Mouse (Mus musculus) forebrain, embryonic 13.5 days (tissue): ENCODE results near the gene Mturn. TPM values are rescaled to one million over a fixed set of nuclear protein-coding genes. Genes with fewer than 3 reads are reported as not detected.

Experiments used
- ATAC-seq: fragments of 200-750 bp; cut with Nextera tagmentation; 2 replicates; pipeline ENCODE4 v1.8.0; 2017
- H3K27ac ChIP-seq: fragments of 300-500 bp; sonication (generic); 2 replicates; pipeline ENCODE4 v1.5.1; 2015; ENCODE audit warnings: inconsistent platforms, mild to moderate bottlenecking, moderate library complexity
- H3K27me3 ChIP-seq: fragments of 300-500 bp; sonication (generic); 2 replicates; pipeline ENCODE4 v1.6.1; 2015; ENCODE audit warnings: mild to moderate bottlenecking, inconsistent platforms
- H3K36me3 ChIP-seq: fragments of 300-500 bp; sonication (generic); 2 replicates; pipeline ENCODE4 v1.6.1; 2015; ENCODE audit warnings: mild to moderate bottlenecking, inconsistent platforms; ENCODE audit not compliant: poor library complexity, severe bottlenecking
- H3K4me1 ChIP-seq: fragments of 300-500 bp; sonication (generic); 2 replicates; pipeline ENCODE4 v1.6.1; 2015; ENCODE audit warnings: inconsistent platforms
- H3K4me2 ChIP-seq: fragments of 300-500 bp; sonication (generic); 2 replicates; pipeline ENCODE4 v1.6.1; 2015; ENCODE audit warnings: inconsistent platforms, mild to moderate bottlenecking, moderate library complexity
- H3K4me3 ChIP-seq: fragments of 300-500 bp; sonication (generic); 2 replicates; pipeline ENCODE4 v1.5.1; 2015; ENCODE audit warnings: mild to moderate bottlenecking, inconsistent platforms
- H3K9ac ChIP-seq: fragments of 300-500 bp; sonication (generic); 2 replicates; pipeline ENCODE4 v1.6.1; 2015; ENCODE audit warnings: mild to moderate bottlenecking, inconsistent platforms
- H3K9me3 ChIP-seq: fragments of 300-500 bp; sonication (generic); replicated peaks from 2 replicates; pipeline ENCODE4 v1.6.1; 2016; ENCODE audit warnings: inconsistent platforms
- WGBS: fragments of 180-500 bp; shearing (Covaris S2); methylation state at CpG from one replicate; pipeline ENCODE4 v1.1.7; 2015; 5-methylcytosine and 5-hydroxymethylcytosine counted together
- polyA plus RNA-seq: library from polyadenylated mRNA; unstranded; fragments of >200 nt; fragmentation: Nextera tagmentation; extraction: Ambion mirVana; gene quantifications from 2 replicates; pipeline ENCODE4 v1.2.1, GENCODE M21; 2015

Gene Mturn
- polyA plus RNA-seq, 1 experiment from 2014 or later, result 54.3 TPM

DNA sequence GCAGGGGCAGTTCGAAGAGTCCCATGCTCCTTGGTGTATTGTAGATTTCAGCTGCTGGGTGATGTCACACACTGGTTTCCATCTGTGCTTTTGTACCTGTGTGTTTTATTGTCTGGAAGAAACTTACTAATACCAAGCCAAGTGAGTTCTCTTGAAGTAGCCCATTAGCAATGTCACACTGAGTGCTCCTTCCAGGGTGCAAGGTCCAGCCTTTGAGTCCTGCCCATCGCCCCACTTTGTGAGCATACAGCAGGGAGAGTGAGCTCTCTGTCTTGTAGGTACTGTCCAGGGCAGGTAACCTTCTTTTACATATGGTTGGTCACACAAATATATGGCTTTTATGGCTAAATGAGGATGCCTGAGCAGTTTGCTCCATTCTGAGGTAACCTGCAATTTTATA, 19.1 kb downstream of the Mturn start:
- Histone ChIP-seq H3K9ac (no peak overlapping the region), H3K4me2 (no peak overlapping the region), H3K27me3 (peaks cover 12% of the 10 kb centered on the region), H3K27ac (no peak overlapping the region), H3K4me3 (no peak overlapping the region), H3K36me3 (0 out of 2 replicates have a peak, but pooled peaks cover 3% of the 10 kb centered on the region), H3K4me1 (peaks cover 52% of the 10 kb centered on the region), H3K9me3 (no peaks in the 10 kb centered on the region)
- 86% methylated on average over 2 of the region's 2 CpGs for WGBS
- no peak for ATAC-seq

DNA sequence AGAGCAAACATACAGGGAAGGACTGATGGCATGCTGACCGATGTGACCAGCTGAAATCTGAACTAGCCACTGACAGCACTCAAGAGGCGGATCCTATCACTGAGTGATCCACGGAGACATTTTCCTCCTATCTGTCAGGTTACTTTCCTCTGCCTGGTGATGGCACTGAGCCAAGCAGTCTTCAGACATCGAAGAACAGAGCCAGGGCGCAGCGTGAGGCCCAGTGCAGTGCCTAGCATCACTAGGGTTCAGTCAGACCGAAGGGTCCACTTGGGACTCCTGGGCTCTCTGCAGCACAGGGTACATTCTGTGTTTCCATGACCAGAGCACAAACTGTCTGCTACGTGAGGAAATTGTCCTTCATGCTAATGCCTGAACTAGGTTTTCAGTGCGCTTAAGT, 20.5 kb downstream of the Mturn start:
- H3K36me3 ChIP-seq, result 0 out of 2 replicates have a peak, but pooled peaks cover 1% of the 10 kb centered on the region
- WGBS, result 68% methylated on average over 9 of the region's 9 CpGs
- H3K27ac ChIP-seq, result no peak overlapping the region
- no peaks in the 10 kb centered on the region for H3K9me3 ChIP-seq
- peaks cover 57% of the 10 kb centered on the region for H3K4me1 ChIP-seq
- H3K9ac ChIP-seq, result no peak overlapping the region
- H3K4me3 ChIP-seq, result no peak overlapping the region
- ATAC-seq, result no peak
- H3K27me3 ChIP-seq, result peaks cover 10% of the 10 kb centered on the region; the same call in 1 of the 2 replicates
- no peak overlapping the region for H3K4me2 ChIP-seq

DNA sequence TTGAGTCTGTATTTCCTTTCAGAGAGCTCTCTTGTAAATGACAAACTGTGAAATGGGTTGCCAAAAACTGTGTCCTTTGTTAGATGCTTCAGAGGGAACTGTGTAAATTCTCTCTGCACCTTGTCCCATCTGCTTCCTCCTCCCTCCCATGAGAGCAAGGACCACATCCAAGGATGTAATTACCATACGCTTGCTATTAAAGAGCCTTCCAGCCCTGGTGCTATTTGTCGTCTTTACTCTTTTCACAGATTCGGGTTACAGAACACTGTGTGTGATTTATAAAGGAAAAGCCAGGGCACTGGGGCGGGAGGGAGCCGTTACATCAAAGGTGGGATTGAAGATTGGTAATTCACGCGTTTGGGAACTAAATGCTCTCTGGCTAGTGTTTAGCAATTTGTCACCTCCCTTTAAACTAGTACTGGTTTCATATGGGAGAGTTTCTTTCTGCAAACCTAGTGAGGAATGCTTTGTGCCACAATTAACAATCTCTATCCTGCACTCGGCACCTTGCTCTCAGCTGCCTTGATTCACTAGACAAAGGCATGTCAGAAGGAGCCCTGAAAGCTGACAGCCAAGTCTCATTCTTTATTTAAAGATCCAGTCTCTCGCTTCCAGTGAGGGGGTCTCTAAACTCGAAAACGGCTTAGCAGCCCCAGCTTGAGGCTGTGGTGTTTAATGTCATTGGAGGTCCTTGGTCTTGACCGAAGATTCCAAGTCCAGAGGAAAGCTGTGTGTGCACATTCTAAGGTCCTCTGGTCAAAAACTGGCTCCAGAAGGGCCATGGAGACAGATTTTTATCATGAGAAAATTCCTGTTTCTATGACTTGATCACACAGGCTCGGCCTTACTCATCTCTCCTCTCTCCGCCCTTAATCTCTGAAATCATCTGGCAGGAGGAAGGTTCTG, 22.5 kb downstream of the Mturn start:
- Histone ChIP-seq H3K4me3 (no peak overlapping the region), H3K4me1 (peaks cover 52% of the 10 kb centered on the region), H3K4me2 (peak overlapping the region; percentile 36), H3K27ac (peak overlapping the region; percentile 86), H3K9me3 (no peaks in the 10 kb centered on the region), H3K36me3 (no peaks in the 10 kb centered on the region), H3K27me3 (peaks cover 7% of the 10 kb centered on the region; the same call in 1 of the 2 replicates), H3K9ac (peak overlapping the region; percentile 50)
- WGBS, result 12% methylated on average over 14 of the region's 14 CpGs
- peak; percentile 46 for ATAC-seq

DNA sequence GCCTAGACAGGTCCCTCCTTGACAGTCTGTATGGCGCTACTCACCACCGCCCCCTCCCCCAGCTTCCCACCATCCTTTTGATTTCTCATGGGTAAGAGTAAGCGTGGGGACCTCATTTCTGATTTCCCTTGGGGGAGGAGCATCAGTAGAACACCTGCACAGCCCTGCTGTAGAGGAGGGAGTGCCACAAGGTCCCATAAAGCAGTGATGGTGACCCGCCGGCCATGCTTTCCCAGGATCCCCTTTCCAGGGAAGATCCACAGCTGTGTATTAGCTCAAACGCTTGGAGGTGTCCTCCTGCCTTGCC, 23.1 kb downstream of the Mturn start:
- H3K27ac ChIP-seq, result peak overlapping the region; percentile 86
- H3K9ac ChIP-seq, result peak overlapping the region; percentile 50; the same call in 1 of the 2 replicates
- no peaks in the 10 kb centered on the region for H3K9me3 ChIP-seq
- peaks cover 7% of the 10 kb centered on the region; the same call in 1 of the 2 replicates for H3K27me3 ChIP-seq
- 22% methylated on average over 6 of the region's 6 CpGs for WGBS
- no peaks in the 10 kb centered on the region for H3K36me3 ChIP-seq
- no peak overlapping the region; the same call in 1 of the 2 replicates for H3K4me2 ChIP-seq
- no peak overlapping the region for H3K4me3 ChIP-seq
- no peak for ATAC-seq
- peaks cover 46% of the 10 kb centered on the region for H3K4me1 ChIP-seq

DNA sequence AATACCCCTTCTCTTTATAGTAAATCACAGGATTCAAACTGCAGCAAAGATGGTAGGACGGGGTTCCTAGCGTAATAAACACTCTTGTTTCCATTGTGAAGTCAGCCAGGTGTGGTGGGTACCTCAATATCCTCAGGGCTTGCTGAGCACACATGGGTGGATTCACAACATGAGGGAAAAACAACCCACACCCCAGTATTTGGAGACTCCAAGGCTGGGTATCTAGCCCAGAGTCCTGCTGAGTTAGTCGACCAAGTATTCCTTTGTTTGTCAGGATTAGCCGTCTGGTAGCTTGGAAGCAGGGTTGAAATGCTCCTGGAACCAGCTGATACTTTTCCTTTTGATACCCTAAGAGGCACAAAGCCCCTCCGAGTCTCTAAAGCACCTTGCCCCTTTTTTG, 23.4 kb downstream of the Mturn start:
- peak overlapping the region; percentile 86 for H3K27ac ChIP-seq

DNA sequence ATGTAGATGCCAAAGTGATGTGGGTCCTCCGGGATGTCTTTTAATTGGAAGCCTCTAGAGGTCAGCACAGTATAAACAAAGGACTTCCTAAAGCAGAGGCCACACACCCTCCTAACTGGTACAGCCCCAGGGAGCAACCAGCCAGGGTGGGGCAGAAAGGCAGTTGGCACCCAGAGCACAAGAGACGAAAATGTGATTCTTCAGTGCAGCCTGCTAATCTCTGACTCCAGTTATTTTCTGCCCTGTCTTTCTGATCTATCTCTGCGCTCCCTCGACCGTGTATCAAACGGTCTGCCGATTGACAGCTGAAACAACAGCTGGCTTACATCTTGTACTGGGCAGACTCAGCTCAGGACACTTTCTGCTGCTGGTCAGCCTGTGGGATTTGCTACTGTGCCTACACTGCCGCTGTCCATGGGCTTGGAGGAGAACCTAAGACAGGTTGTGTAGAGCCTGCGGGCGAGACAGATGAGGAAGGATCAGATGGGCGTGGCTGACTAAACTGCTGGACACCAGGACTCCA, 24.0 kb downstream of the Mturn start:
- H3K4me3 ChIP-seq, result no peak overlapping the region
- no peak overlapping the region for H3K9ac ChIP-seq
- H3K27ac ChIP-seq, result peak overlapping the region; percentile 86

More for the DNA sequence above, 23.4 kb downstream of the Mturn start:
- H3K36me3 ChIP-seq, result no peaks in the 10 kb centered on the region
- H3K4me3 ChIP-seq, result no peak overlapping the region
- H3K27me3 ChIP-seq, result peaks cover 7% of the 10 kb centered on the region; the same call in 1 of the 2 replicates
- no peak overlapping the region for H3K9ac ChIP-seq
- H3K4me1 ChIP-seq, result peaks cover 44% of the 10 kb centered on the region
- ATAC-seq, result peak; percentile 25; the same call in 1 of the 2 replicates
- H3K4me2 ChIP-seq, result no peak overlapping the region
- H3K9me3 ChIP-seq, result no peaks in the 10 kb centered on the region
- WGBS, result 19% methylated on average over 5 of the region's 5 CpGs

DNA sequence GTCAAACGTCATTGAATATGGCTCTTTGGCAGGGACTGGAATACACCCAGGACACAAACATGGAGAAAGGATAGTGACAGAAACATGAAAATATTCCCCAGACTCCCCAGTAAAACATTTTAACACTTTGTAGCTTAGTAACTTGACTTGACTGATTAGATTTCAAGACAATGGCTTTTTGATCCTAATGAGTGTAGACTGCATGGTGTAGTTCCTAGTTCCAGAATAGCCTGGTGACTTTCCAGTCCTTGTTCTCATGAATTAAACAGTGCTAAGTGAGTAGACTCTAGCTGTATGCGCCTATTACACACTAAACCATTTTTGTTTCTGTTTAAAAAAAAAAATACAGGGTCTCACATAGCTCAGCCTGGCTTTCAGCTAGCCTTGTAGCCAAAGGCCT, 24.7 kb downstream of the Mturn start:
- H3K27me3 ChIP-seq, result no peaks in the 10 kb centered on the region; the same call in 1 of the 2 replicates
- no peak overlapping the region for H3K4me2 ChIP-seq
- H3K27ac ChIP-seq, result peak overlapping the region; percentile 67; the same call in 1 of the 2 replicates
- 70% methylated on average over 2 of the region's 2 CpGs for WGBS
- no peak overlapping the region for H3K9ac ChIP-seq
- H3K4me3 ChIP-seq, result no peak overlapping the region
- H3K9me3 ChIP-seq, result 0 out of 2 replicates have a peak, but pooled peaks cover 4% of the 10 kb centered on the region
- no peak; the same call in 1 of the 2 replicates for ATAC-seq
- peaks cover 41% of the 10 kb centered on the region for H3K4me1 ChIP-seq
- H3K36me3 ChIP-seq, result no peaks in the 10 kb centered on the region

More for the DNA sequence above, 24.0 kb downstream of the Mturn start:
- Histone ChIP-seq H3K4me2 (peak overlapping the region; percentile 42), H3K27me3 (peaks cover 2% of the 10 kb centered on the region; the same call in 1 of the 2 replicates), H3K4me1 (peaks cover 41% of the 10 kb centered on the region), H3K36me3 (no peaks in the 10 kb centered on the region), H3K9me3 (0 out of 2 replicates have a peak, but pooled peaks cover 4% of the 10 kb centered on the region)
- peak; percentile 83 for ATAC-seq
- WGBS, result 23% methylated on average over 11 of the region's 11 CpGs

DNA sequence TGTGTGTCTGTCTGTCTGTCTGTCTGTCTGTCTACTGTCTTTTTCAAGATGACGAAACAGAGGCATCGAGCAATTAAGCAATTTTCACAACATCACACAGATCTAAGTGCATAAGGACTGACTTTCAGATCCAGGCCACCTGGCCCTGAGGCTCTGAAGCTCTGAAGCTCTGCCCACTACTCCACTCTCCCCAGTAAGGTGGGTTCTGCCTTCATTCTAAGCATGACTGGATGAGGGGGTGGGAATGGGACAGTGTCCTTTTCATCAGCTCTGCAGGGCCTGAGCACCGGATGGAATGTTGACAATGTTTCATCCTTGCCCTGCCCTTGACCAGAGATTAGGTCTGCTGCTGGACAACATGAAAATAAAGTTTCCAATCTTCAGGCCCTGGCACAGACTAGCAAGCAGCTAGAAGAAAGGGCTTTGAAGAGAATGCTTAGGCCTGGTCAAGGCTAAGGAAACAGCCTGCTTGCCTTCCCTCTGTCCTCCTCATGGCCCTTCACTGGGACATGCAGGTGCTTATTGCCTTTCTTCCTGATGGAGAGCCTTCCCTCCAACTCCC, 25.3 kb downstream of the Mturn start:
- Histone ChIP-seq H3K27ac (no peak overlapping the region), H3K4me1 (peaks cover 39% of the 10 kb centered on the region), H3K27me3 (no peaks in the 10 kb centered on the region), H3K9me3 (0 out of 2 replicates have a peak, but pooled peaks cover 4% of the 10 kb centered on the region), H3K4me2 (no peak overlapping the region), H3K4me3 (no peak overlapping the region), H3K36me3 (no peaks in the 10 kb centered on the region), H3K9ac (no peak overlapping the region)
- WGBS, result 88% methylated on average over 3 of the region's 3 CpGs
- ATAC-seq, result no peak

DNA sequence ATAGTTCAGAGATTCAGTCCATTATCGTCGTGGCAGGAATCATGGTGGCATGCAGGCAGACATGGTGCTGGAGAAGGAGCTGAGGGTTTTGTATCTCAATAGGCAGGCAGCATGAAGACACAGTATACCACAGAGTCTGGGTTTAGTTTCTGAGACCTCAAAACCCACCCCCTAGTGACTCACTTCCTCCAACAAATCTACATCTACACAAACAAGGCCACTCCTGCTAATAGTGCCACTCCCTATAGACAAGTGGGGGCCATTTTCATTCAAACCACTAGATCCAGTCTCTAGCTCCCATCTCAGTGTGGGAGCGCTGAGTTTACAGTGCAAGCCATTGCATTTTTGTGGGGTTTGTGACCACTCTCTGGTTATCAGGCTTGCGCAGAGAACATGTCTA, 27.2 kb downstream of the Mturn start:
- Histone ChIP-seq H3K4me2 (no peak overlapping the region), H3K4me3 (no peak overlapping the region), H3K27me3 (no peaks in the 10 kb centered on the region), H3K4me1 (peaks cover 22% of the 10 kb centered on the region), H3K9me3 (0 out of 2 replicates have a peak, but pooled peaks cover 4% of the 10 kb centered on the region), H3K27ac (no peak overlapping the region), H3K9ac (no peak overlapping the region), H3K36me3 (no peaks in the 10 kb centered on the region)
- WGBS, result 91% methylated on average over 4 of the region's 4 CpGs
- no peak for ATAC-seq

DNA sequence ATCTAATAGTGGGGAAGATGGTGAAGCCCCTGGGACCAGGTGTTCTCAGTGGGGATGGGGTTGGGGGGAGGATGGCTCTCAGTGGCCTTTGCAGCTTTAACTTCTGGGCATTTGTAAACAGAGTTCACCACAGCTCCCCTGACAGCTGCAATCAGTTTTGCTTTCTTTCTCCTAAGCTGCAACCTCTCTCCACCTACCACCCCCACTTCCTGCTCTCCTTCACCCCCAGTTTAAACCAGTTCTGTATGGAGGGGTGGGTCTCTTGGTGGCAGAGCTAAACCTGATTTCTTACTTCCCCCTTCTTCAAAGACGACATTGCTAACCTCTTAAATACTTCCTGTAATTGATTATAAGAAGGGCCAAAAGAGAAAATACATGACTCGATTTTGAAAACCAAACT, 34.3 kb downstream of the Mturn start:
- no peak overlapping the region for H3K4me2 ChIP-seq
- H3K9me3 ChIP-seq, result no peaks in the 10 kb centered on the region
- H3K27ac ChIP-seq, result no peak overlapping the region
- peaks cover 14% of the 10 kb centered on the region for H3K4me1 ChIP-seq
- no peak overlapping the region for H3K4me3 ChIP-seq
- H3K27me3 ChIP-seq, result no peaks in the 10 kb centered on the region
- 65% methylated on average over 2 of the region's 2 CpGs for WGBS
- H3K36me3 ChIP-seq, result no peaks in the 10 kb centered on the region
- ATAC-seq, result no peak
- H3K9ac ChIP-seq, result no peak overlapping the region

DNA sequence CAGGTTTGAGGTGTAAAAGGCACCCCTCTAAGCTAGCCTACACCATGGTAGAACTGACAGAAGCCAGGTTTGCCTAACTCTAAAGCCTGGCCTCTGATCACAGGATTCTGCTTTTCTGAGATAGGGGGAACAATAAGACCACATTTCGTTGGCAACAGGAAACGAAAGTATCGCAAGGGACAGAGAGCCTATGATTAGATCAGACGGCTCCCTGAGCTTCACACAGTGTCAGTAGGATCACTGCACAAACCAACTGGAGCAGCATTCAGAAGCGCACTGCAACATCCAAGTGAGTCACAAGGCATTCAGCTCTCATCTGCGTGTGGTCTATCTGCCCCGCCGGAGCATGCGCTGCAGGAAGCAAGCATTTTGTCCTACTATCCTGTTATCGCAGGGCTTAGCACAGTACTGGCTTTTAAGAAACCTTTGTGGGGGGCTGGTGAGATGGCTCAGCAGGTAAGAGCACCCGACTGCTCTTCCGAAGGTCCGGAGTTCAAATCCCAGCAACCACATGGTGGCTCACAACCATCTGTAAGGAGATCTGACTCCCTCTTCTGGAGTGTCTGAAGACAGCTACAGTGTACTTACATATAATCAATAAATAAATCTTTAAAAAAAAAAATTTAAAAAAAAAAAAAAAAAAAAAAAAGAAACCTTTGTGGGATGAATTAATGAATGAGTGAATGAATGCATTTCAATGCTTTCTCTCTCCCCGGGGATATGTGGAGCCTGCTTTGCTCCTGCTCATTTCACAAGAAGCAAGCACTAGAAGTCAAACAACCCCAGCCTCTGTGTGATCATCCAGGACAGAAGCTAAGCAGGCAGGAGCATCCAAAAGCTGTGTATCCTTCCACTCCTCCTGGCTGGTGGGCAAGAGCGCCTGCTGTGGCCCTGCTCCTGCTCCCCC, 37.6 kb downstream of the Mturn start:
- Histone ChIP-seq H3K27me3 (no peaks in the 10 kb centered on the region), H3K27ac (peak overlapping the region; percentile 72; the same call in 1 of the 2 replicates), H3K4me1 (peaks cover 17% of the 10 kb centered on the region), H3K9me3 (no peaks in the 10 kb centered on the region), H3K9ac (no peak overlapping the region), H3K4me3 (no peak overlapping the region), H3K4me2 (no peak overlapping the region), H3K36me3 (no peaks in the 10 kb centered on the region)
- ATAC-seq, result no peak; the same call in 1 of the 2 replicates
- 77% methylated on average over 15 of the region's 15 CpGs for whole genome bisulfite sequencing
